Mouse (Mus musculus) cortical plate, adult 2 months (tissue): ENCODE data around the gene Cops2. TPM values are rescaled to one million over a fixed set of nuclear protein-coding genes. Genes with fewer than 3 reads are reported as not detected.

Experiments
- H3K27ac ChIP-seq: fragments of 200-500 bp; 2 replicates; pipeline ENCODE4 v1.5.1; 2012; ENCODE audit warnings: low read length, control low read depth, inconsistent platforms; ENCODE audit not compliant: insufficient read depth
- H3K4me1 ChIP-seq: fragments of 200-500 bp; 2 replicates; pipeline ENCODE4 v1.6.1; 2011; ENCODE audit warnings: low read length; ENCODE audit not compliant: control insufficient read depth, insufficient read depth
- H3K4me3 ChIP-seq: fragments of 200-500 bp; 2 replicates; pipeline ENCODE4 v1.5.1; 2011; ENCODE audit warnings: mild to moderate bottlenecking, low read length, control low read depth; ENCODE audit not compliant: insufficient read depth
- CTCF ChIP-seq: fragments of 200-500 bp; IDR thresholded peaks from 2 replicates; pipeline ENCODE4 v1.5.1; 2011; ENCODE audit warnings: mild to moderate bottlenecking, control low read depth, low read length; ENCODE audit not compliant: insufficient read depth; ENCODE audit errors: extremely low read depth
- POLR2A ChIP-seq: fragments of 200-500 bp; IDR thresholded peaks from 2 replicates; pipeline ENCODE4 v1.6.1; 2011; ENCODE audit warnings: mild to moderate bottlenecking, low read length, control low read depth; ENCODE audit not compliant: insufficient read depth; ENCODE audit errors: extremely low read depth
- polyA plus RNA-seq: library from polyadenylated mRNA; depleted of rRNA; stranded (reverse); fragments of >200 nt; gene quantifications from 2 replicates; pipeline ENCODE4 v1.2.3, GENCODE M21; 2012

The Cops2 gene
- polyA plus RNA-seq, 1 experiment = 71.0 TPM

- TF ChIP-seq CTCF = no peak
- TF ChIP-seq POLR2A = no peak
- no peaks in the 10 kb centered on the region for H3K4me1 ChIP-seq
- H3K4me3 ChIP-seq = no peak overlapping the region
- no peak overlapping the region for H3K27ac ChIP-seq
These were observed 20.1 kb downstream of the Cops2 start for GRCm38 (mm10) chr2:125838708-125839284.

GRCm38 (mm10) chr2:125838091-125838490 lies 20.8 kb downstream of the Cops2 start:
- Histone ChIP-seq H3K4me1 (no peaks in the 10 kb centered on the region), H3K4me3 (no peak overlapping the region), H3K27ac (no peak overlapping the region)
- TF ChIP-seq POLR2A = no peak
- no peak for TF ChIP-seq CTCF

- Histone ChIP-seq H3K27ac (no peak overlapping the region), H3K4me1 (no peaks in the 10 kb centered on the region), H3K4me3 (no peak overlapping the region)
- TF ChIP-seq POLR2A = no peak
- TF ChIP-seq CTCF = no peak
These were observed 29.0 kb downstream of the Cops2 start for GRCm38 (mm10) chr2:125829924-125830323.

- no peak overlapping the region for H3K4me3 ChIP-seq
- no peak overlapping the region for H3K27ac ChIP-seq
- no peak for TF ChIP-seq CTCF
- TF ChIP-seq POLR2A = no peak
- no peaks in the 10 kb centered on the region for H3K4me1 ChIP-seq
These were observed 31.0 kb downstream of the Cops2 start for GRCm38 (mm10) chr2:125827898-125828297.

GRCm38 (mm10) chr2:125826201-125826600 lies 32.7 kb downstream of the Cops2 start:
- no peak for TF ChIP-seq CTCF
- no peak for TF ChIP-seq POLR2A
- Histone ChIP-seq H3K4me1 (no peaks in the 10 kb centered on the region), H3K4me3 (no peak overlapping the region), H3K27ac (no peak overlapping the region)

- Histone ChIP-seq H3K4me3 (no peak overlapping the region), H3K4me1 (no peaks in the 10 kb centered on the region), H3K27ac (no peak overlapping the region)
- TF ChIP-seq CTCF = no peak
- TF ChIP-seq POLR2A = no peak
These were observed 38.5 kb downstream of the Cops2 start for GRCm38 (mm10) chr2:125820397-125820796.

- TF ChIP-seq CTCF (no peak), POLR2A (no peak)
- H3K4me3 ChIP-seq = no peak overlapping the region
- H3K27ac ChIP-seq = no peak overlapping the region
- peaks cover 5% of the 10 kb centered on the region; the same call in 1 of the 2 replicates for H3K4me1 ChIP-seq
These were observed 44.9 kb downstream of the Cops2 start for GRCm38 (mm10) chr2:125813972-125814595.

GRCm38 (mm10) chr2:125811332-125811731 lies 47.6 kb downstream of the Cops2 start:
- TF ChIP-seq POLR2A (no peak), CTCF (no peak)
- Histone ChIP-seq H3K4me3 (no peak overlapping the region), H3K4me1 (peaks cover 6% of the 10 kb centered on the region; the same call in 1 of the 2 replicates), H3K27ac (no peak overlapping the region)

GRCm38 (mm10) chr2:125809551-125809950 lies 49.4 kb downstream of the Cops2 start:
- TF ChIP-seq CTCF (no peak), POLR2A (no peak)
- peak overlapping the region; percentile 44 for H3K27ac ChIP-seq
- H3K4me3 ChIP-seq = no peak overlapping the region
- peaks cover 6% of the 10 kb centered on the region; the same call in 1 of the 2 replicates for H3K4me1 ChIP-seq

- H3K27ac ChIP-seq = no peak overlapping the region
- H3K4me3 ChIP-seq = no peak overlapping the region
- no peak for TF ChIP-seq POLR2A
- no peak for TF ChIP-seq CTCF
- peaks cover 6% of the 10 kb centered on the region for H3K4me1 ChIP-seq
These were observed 53.1 kb downstream of the Cops2 start for GRCm38 (mm10) chr2:125805826-125806225.

- TF ChIP-seq POLR2A (no peak), CTCF (no peak)
- H3K4me3 ChIP-seq = no peak overlapping the region
- peak overlapping the region; percentile 45 for H3K27ac ChIP-seq
- peaks cover 2% of the 10 kb centered on the region for H3K4me1 ChIP-seq
These were observed 57.0 kb downstream of the Cops2 start for GRCm38 (mm10) chr2:125801947-125802346.
